Mouse (Mus musculus): Measurements from ENCODE around the gene Exoc1.

Gene Exoc1

DNA sequence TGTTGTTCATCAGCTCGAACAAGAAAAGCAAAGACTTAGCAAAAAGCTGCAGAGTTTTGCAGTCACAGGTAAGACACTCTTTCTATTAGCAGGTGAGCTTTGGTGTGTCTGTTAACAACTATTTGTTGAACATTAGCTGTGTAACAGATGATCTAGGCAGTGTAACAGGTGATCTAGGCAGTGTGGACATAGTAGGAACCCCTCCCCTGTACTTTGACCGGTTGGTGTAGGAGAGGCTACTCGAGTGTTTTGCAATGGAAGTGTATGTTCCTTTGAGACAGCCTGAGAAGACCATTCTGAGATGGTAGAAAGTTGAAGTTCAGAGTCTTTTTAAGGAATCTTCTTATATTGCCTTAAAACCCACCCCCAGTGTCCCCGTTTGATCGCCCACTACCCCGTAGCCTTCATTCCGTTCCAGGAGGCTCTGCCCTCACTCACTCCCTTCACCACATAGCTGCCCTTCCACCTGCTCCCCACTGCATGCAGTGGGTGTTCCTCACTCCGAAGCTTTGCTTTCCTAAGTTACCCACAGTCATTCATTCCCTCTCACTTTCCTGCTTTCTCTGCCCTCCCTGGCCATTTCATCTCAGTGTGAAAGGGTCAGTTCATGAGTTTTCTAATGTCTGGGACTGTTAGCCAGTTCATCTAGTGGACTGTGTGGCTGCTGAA is 80.7 kb downstream of the Exoc1 start:
- no peak for DNase-seq (ENCODE audit: low spot score in 2 of 2)

- DNase-seq (ENCODE audit: low spot score in 2 of 2) = no peak
Measured at GRCm38 (mm10) chr5:76612867-76613499, 83.9 kb downstream of the Exoc1 start.

- DNase-seq (ENCODE audit: low spot score in 2 of 2) = no peak
Measured at GRCm38 (mm10) chr5:76615276-76615675, 86.2 kb downstream of the Exoc1 start.

- no peak for DNase-seq (ENCODE audit: low spot score in 2 of 2)
Measured at GRCm38 (mm10) chr5:76616196-76616747, 87.2 kb downstream of the Exoc1 start.

DNA sequence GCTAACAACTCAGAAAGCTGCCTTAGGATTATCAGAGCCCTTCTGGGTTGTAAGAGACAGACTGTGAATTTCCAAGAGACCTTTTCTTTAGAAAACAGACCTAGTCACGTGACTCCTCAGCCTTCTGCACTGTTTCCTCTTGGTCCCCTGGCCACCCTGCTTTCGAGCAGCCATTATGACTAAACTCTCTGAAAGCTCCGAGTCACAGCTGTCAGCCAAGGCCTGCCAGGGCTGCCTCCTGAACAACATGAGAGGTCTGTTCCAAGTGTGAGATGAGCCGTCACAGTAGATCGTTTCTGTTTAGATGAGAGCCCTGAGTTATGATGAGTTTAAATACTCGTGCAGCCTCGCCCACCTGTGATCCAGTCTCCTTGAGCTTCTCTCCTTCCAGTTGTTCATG is 89.6 kb downstream of the Exoc1 start:
- DNase-seq (ENCODE audit: low spot score in 2 of 2) = no peak
